Mouse (Mus musculus) megakaryocyte, embryonic 14.5 days (primary cell): ENCODE results near the gene Ldah.

ENCODE experiments used
- FLI1 ChIP-seq: IDR thresholded peaks from 2 replicates; pipeline ENCODE4 v1.6.1; 2012; ENCODE audit warnings: low read length, inconsistent platforms, mixed read lengths
- GATA1 ChIP-seq: IDR thresholded peaks from 3 replicates; pipeline ENCODE4 v1.6.1; 2012; ENCODE audit warnings: mixed read lengths, low read length, inconsistent platforms, borderline replicate concordance

DNA sequence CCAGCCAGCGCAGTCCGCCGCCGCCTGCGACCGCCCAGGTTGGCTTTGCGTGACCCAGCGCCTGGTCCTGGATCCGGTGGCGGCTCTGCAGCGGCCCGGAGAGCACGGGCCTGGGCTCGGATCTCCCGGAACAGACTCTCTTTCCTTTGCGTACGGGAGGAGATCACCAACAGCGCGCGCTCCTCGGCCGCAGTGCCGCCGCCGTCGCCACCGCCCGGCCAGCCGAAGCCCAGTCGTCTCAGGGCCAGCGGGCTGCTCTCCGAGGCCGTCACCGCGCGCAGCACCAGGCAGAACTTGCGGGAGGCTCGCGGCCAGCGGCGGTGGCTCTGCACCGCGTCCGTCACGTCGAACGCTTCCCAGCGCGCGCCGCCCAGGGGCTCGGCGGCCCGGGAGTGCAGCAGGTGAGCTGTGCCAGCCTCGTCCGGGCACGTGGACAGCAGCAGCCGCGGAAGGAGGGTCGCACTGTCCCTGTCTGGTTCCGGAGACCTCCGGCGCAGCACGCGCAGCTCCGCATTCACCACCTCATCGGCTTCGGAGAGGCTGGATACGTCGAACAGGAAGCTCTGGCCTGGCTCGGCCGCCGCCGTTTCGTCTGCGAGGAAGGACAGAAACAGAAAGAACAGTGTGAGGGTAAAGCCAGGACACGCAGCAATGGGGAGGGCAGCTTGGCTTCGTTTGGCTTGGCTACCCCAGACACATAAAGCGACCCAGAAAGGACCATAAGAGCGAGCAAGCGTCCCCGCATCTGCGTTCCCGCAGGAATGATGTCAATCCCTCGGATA is 90.6 kb downstream of the Ldah start:
- TF ChIP-seq GATA1: no peak
- no peak for TF ChIP-seq FLI1
